19 mouse cellular contexts compared by ENCODE assay signal in genomic region chr2:10273541-10274050, GRCm38 (mm10).
"Had no signal": no experiment of that assay in that cellular context is flagged by ENCODE, and none has a peak within 500 bp of the region (broad histone marks: within the 10 kb centered on the region; RNA-seq: fewer than 3 reads in every experiment).

No protein-coding gene starts in this region.

- H3K36me3 ChIP-seq: limb, embryonic 12.5 days; limb, embryonic 15.5 days; liver, embryonic 12.5 days; liver, embryonic 15.5 days; midbrain, embryonic 12.5 days; midbrain, embryonic 15.5 days; neural tube, embryonic 12.5 days; neural tube, embryonic 15.5 days; stomach, embryonic 15.5 days had no signal

- H3K27me3 ChIP-seq: limb, embryonic 12.5 days; limb, embryonic 15.5 days; liver, embryonic 12.5 days; liver, embryonic 15.5 days; midbrain, embryonic 15.5 days; neural tube, embryonic 12.5 days; neural tube, embryonic 15.5 days; stomach, embryonic 15.5 days had no signal

- ATAC-seq: liver, embryonic 12.5 days; midbrain, embryonic 15.5 days had no signal

- H3K27ac ChIP-seq: limb, embryonic 12.5 days; limb, embryonic 15.5 days; liver, embryonic 12.5 days; liver, embryonic 15.5 days; macrophage; midbrain, embryonic 12.5 days; midbrain, embryonic 15.5 days; neural tube, embryonic 12.5 days; neural tube, embryonic 15.5 days; stomach, embryonic 15.5 days had no signal

- H3K4me3 ChIP-seq: limb, embryonic 12.5 days; limb, embryonic 15.5 days; liver, embryonic 12.5 days; liver, embryonic 15.5 days; midbrain, embryonic 12.5 days; midbrain, embryonic 15.5 days; neural tube, embryonic 12.5 days; neural tube, embryonic 15.5 days; stomach, embryonic 15.5 days had no signal

- DNase-seq: kidney, adult 8-10 months; kidney, postnatal 14 days; kidney, postnatal 4 days; left cerebral cortex, postnatal 4 days; lung, adult 2 months; retina, postnatal 1 day; right cerebral cortex, postnatal 25 days; spleen, adult 18-20 months; thymus, postnatal 25 days had no signal

- H3K9ac ChIP-seq: limb, embryonic 12.5 days; limb, embryonic 15.5 days; liver, embryonic 12.5 days; liver, embryonic 15.5 days; midbrain, embryonic 12.5 days; midbrain, embryonic 15.5 days; neural tube, embryonic 12.5 days; neural tube, embryonic 15.5 days; stomach, embryonic 15.5 days had no signal

- H3K4me1 ChIP-seq: liver, embryonic 12.5 days; liver, embryonic 15.5 days; neural tube, embryonic 12.5 days; stomach, embryonic 15.5 days had no signal
